Mouse (Mus musculus) liver, embryonic 14.5 days (tissue): ENCODE measurements around the gene Umodl1. TPM values are rescaled to one million over a fixed set of nuclear protein-coding genes. Genes with fewer than 3 reads are reported as not detected.

Experiments used
- ATAC-seq: fragments of 200-750 bp; cut with Nextera tagmentation; 2 replicates; pipeline ENCODE4 v1.8.0; 2017; ENCODE audit warnings: moderate number of reproducible peaks, mild to moderate bottlenecking, moderate library complexity; ENCODE audit not compliant: insufficient read depth
- DNase-seq, 3 experiments: peaks; one replicate each; pipeline ENCODE4 v3.0.0-alpha.2; 2012 to 2013; ENCODE audit warnings: low read depth in 3 of 3, low spot score in 3 of 3
- H3K27ac ChIP-seq: fragments of 300-500 bp; sonication (generic); 2 replicates; pipeline ENCODE4 v1.5.1; 2014; ENCODE audit warnings: moderate library complexity, mild to moderate bottlenecking, control low read depth, inconsistent platforms
- H3K27me3 ChIP-seq: fragments of 300-500 bp; sonication (generic); 2 replicates; pipeline ENCODE4 v1.6.1; 2014; ENCODE audit warnings: mild to moderate bottlenecking, low read length, moderate library complexity; ENCODE audit not compliant: control insufficient read depth, insufficient read depth
- H3K36me3 ChIP-seq: fragments of 300-500 bp; sonication (generic); replicated peaks from 2 replicates; pipeline ENCODE4 v1.6.1; 2014; ENCODE audit warnings: low read depth; ENCODE audit not compliant: control insufficient read depth, insufficient read depth
- H3K4me1 ChIP-seq, 2 experiments: fragments of 200-500 bp in 1 of 2; fragments of 300-500 bp in 1 of 2; sonication (generic) in 1 of 2; replicated peaks; 2 replicates each; pipeline ENCODE4 v1.6.1; 2012 to 2014; ENCODE audit warnings: antibody characterized with exemption in 1 of 2, inconsistent platforms in 1 of 2, low read length in 1 of 2; ENCODE audit not compliant: control insufficient read depth in 2 of 2, insufficient read depth in 2 of 2
- H3K4me2 ChIP-seq: fragments of 300-500 bp; sonication (generic); 2 replicates; pipeline ENCODE4 v1.6.1; 2014; ENCODE audit warnings: low read depth, mild to moderate bottlenecking, control low read depth, moderate library complexity
- H3K4me3 ChIP-seq, 2 experiments: fragments of 200-500 bp in 1 of 2; fragments of 300-500 bp in 1 of 2; sonication (generic) in 1 of 2; 2 replicates each; pipeline ENCODE4 v1.5.1; 2012 to 2014; ENCODE audit warnings: low read depth in 2 of 2, low read length in 2 of 2, mild to moderate bottlenecking in 2 of 2, control low read depth in 1 of 2, inconsistent platforms in 1 of 2, moderate library complexity in 1 of 2; ENCODE audit not compliant: insufficient read depth in 1 of 2
- H3K9ac ChIP-seq: fragments of 300-500 bp; sonication (generic); replicated peaks from 2 replicates; pipeline ENCODE4 v1.6.1; 2014; ENCODE audit warnings: mild to moderate bottlenecking, control low read depth, moderate library complexity
- H3K9me3 ChIP-seq: fragments of 300-500 bp; sonication (generic); 2 replicates; pipeline ENCODE4 v1.6.1; 2016; ENCODE audit warnings: low read length, mixed read lengths; ENCODE audit not compliant: control insufficient read depth
- CTCF ChIP-seq: IDR thresholded peaks from 2 replicates; pipeline ENCODE4 v1.5.1; 2016; ENCODE audit warnings: antibody characterized with exemption, low read depth, control low read depth
- EP300 ChIP-seq: IDR thresholded peaks from 2 replicates; pipeline ENCODE4 v1.6.1; 2016; ENCODE audit warnings: antibody characterized with exemption, low read depth
- WGBS: fragments of 180-500 bp; shearing (Covaris S2); extraction: QIAGEN DNeasy Blood & Tissue Kit; methylation state at CpG from one replicate; pipeline ENCODE4 v1.1.7; 2014; ENCODE audit not compliant: insufficient replicate concordance; 5-methylcytosine and 5-hydroxymethylcytosine counted together
- polyA plus RNA-seq, 2 experiments: library from polyadenylated mRNA; depleted of rRNA in 1 of 2; stranded (reverse) in 1 of 2; unstranded in 1 of 2; fragments of >200 nt; fragmentation: Nextera tagmentation in 1 of 2; extraction: Ambion mirVana in 1 of 2; gene quantifications; 2 replicates each; pipeline versions ENCODE4 v1.2.1 to v1.2.3; 2012 to 2014

The Umodl1 gene
- polyA plus RNA-seq, 2 experiments, result 0.01 to 0.20 TPM

DNA sequence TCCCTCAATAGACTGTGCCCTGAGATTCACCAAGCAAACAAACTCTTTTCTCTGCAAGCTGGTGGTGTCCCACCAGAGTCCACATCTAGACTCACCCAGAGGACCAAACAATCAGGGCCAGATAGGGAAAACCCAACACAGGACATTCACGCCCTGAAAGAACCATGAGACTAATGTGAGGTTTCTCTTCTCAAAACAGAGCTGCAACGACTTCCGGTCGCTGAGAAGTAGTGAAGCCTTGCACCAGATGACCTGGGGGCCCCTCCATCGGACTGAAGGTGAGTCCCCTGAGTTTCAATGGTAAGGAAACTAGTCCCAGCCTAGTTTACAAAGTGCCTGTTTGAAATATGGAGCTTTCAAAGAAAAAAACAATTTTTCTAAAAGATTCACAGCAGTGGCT lies 48.2 kb downstream of the Umodl1 start:
- H3K4me2 ChIP-seq, result no peak overlapping the region
- H3K27ac ChIP-seq, result no peak overlapping the region
- no peak overlapping the region for H3K4me3 ChIP-seq
- H3K4me1 ChIP-seq, result no peaks in the 10 kb centered on the region
- DNase-seq (no peak), ATAC-seq (no peak)
- WGBS, result 55% methylated on average over 5 of the region's 5 CpGs
- H3K9ac ChIP-seq, result no peak overlapping the region
- no peaks in the 10 kb centered on the region for H3K27me3 ChIP-seq
- TF ChIP-seq EP300, result no peak
- TF ChIP-seq CTCF, result no peak
- no peaks in the 10 kb centered on the region for H3K9me3 ChIP-seq
- no peaks in the 10 kb centered on the region for H3K36me3 ChIP-seq

GRCm38 (mm10) chr17:31005284-31005683 lies 50.8 kb downstream of the Umodl1 start:
- 28% methylated on average over 2 of the region's 2 CpGs for WGBS
- Histone ChIP-seq H3K4me3 (no peak overlapping the region), H3K4me2 (no peak overlapping the region), H3K27ac (no peak overlapping the region), H3K27me3 (no peaks in the 10 kb centered on the region), H3K9me3 (no peaks in the 10 kb centered on the region), H3K9ac (no peak overlapping the region), H3K4me1 (no peaks in the 10 kb centered on the region), H3K36me3 (no peaks in the 10 kb centered on the region)
- DNase-seq, result no peak
- no peak for TF ChIP-seq CTCF
- ATAC-seq, result no peak

DNA sequence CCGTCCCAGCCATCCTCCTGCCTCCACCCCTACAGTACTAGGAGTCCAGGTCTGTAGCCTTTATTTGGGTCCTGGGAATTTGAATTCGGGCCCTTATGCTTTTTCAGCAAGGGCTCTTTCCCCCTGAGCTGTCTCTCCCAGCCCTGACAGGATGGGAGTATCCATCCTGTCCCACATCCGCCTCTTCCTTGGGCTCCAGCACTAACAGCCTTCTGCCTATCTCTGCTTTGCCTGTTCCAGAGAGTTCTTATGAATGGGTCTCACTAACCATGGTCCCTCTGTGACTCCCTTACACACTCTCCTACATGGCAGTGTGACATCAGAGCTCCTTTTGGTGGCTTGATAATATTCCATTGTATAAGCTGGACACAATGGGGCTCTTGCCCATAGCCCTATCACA lies 52.9 kb downstream of the Umodl1 start:
- Histone ChIP-seq H3K4me1 (no peaks in the 10 kb centered on the region), H3K36me3 (no peaks in the 10 kb centered on the region), H3K4me3 (no peak overlapping the region), H3K27ac (no peak overlapping the region), H3K4me2 (no peak overlapping the region), H3K9ac (no peak overlapping the region), H3K9me3 (no peaks in the 10 kb centered on the region), H3K27me3 (no peaks in the 10 kb centered on the region)
- TF ChIP-seq EP300, result no peak
- TF ChIP-seq CTCF, result no peak
- ATAC-seq (no peak), DNase-seq (no peak)
- 40% methylated on average over 3 of the region's 3 CpGs for WGBS

DNA sequence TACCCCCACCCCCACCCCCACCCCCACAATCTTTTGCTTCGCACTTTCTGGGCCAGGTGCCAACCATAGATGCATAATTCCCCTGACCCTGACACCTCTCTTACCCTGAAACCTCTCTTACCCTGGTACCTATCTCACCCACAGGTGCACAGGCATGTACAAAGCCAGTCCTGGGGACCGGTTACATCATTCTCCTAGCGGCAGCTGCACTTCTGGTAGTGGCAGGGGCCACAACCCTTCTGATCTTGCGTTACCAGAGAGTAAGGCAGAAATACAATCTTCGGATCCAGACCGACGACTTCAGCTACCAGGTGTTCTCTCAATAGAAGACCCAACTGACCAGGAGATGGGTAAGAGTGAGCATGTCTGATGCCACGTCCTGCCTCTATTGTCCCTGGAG lies 54.0 kb downstream of the Umodl1 start:
- H3K9ac ChIP-seq, result no peak overlapping the region
- no peak for TF ChIP-seq EP300
- no peak for TF ChIP-seq CTCF
- no peak overlapping the region for H3K4me2 ChIP-seq
- no peaks in the 10 kb centered on the region for H3K27me3 ChIP-seq
- no peaks in the 10 kb centered on the region for H3K9me3 ChIP-seq
- 73% methylated on average over 8 of the region's 8 CpGs for WGBS
- ATAC-seq (no peak), DNase-seq (no peak)
- no peak overlapping the region for H3K27ac ChIP-seq
- no peaks in the 10 kb centered on the region for H3K36me3 ChIP-seq
- no peaks in the 10 kb centered on the region for H3K4me1 ChIP-seq
- no peak overlapping the region for H3K4me3 ChIP-seq

- no peak for ATAC-seq
- H3K4me1 ChIP-seq, result no peaks in the 10 kb centered on the region
- H3K27me3 ChIP-seq, result no peaks in the 10 kb centered on the region
- no peak overlapping the region for H3K9ac ChIP-seq
- no peaks in the 10 kb centered on the region for H3K9me3 ChIP-seq
- H3K27ac ChIP-seq, result no peak overlapping the region
- WGBS, result 19% methylated on average over 9 of the region's 9 CpGs
- H3K4me2 ChIP-seq, result no peak overlapping the region
- no peak overlapping the region for H3K4me3 ChIP-seq
- no peaks in the 10 kb centered on the region for H3K36me3 ChIP-seq
- TF ChIP-seq CTCF (peak; percentile 98), EP300 (no peak)
- DNase-seq, result peak; percentile 30 to 46 (median 31)
Observed at GRCm38 (mm10) chr17:31011551-31012394, 57.3 kb downstream of the Umodl1 start.
